Mouse (Mus musculus): Measurements from ENCODE around the gene Dcn. TPM values are rescaled to one million over a fixed set of nuclear protein-coding genes. Genes with fewer than 3 reads are reported as not detected.

The Dcn gene
- polyA plus RNA-seq (2021) = 4.0 TPM

- H3K27me3 ChIP-seq = no peaks in the 10 kb centered on the region
- in situ Hi-C loops (cut with MboI; ENCODE audit: low pct_unique_long_range_greater_than_20kb) = no loop called here
- DNase-seq (ENCODE audit: low read depth, low spot score) = no peak
- no peak for TF ChIP-seq CTCF (IDR thresholded peaks at IDR 0.05)
- ChIA-PET POLR2A (interaction anchor here (0.7 kb wide), 1 partner anchor 13 kb away, joined by 3 read pairs; no protein-coding TSS in a partner anchor), CTCF (no interaction called here)
- no peak for ATAC-seq
These were observed at the start of gene Dcn for GRCm38 (mm10) chr10:97479004-97479766. TSS of gene Dcn (plus strand) at chr10:97479609.

DNA sequence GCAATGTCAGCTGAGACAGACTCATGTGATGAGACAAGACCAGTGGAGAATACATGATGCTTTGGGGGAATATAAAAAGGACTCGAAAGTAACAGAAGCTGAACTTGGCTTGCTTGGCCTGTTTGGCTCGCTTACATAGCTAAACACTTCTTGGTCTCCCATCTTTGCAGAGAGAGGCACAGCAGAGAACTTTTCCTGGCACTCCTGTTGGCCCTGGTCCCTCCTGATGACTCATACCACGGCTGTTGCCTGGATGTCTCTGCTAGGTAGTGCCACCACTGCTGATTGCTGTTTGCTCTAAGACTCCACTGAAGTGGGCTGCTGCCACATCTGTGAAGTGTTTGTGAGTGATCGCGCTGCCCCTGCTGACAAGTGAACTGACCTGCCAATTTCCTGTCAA, 42.7 kb upstream of the Dcn start:
- no peaks in the 10 kb centered on the region for H3K27me3 ChIP-seq
- POLR2A ChIA-PET = no interaction called here
- peak; percentile 7 for DNase-seq (ENCODE audit: low read depth, low spot score)
- ATAC-seq = peak; percentile 83
- in situ Hi-C loops (cut with MboI; ENCODE audit: low pct_unique_long_range_greater_than_20kb) = no loop called here
- CTCF ChIA-PET = interaction anchor here (0.8 kb wide), 1 partner anchor 15 kb away, joined by 3 read pairs; no protein-coding TSS in a partner anchor
- TF ChIP-seq CTCF (IDR thresholded peaks at IDR 0.05) = no peak

DNA sequence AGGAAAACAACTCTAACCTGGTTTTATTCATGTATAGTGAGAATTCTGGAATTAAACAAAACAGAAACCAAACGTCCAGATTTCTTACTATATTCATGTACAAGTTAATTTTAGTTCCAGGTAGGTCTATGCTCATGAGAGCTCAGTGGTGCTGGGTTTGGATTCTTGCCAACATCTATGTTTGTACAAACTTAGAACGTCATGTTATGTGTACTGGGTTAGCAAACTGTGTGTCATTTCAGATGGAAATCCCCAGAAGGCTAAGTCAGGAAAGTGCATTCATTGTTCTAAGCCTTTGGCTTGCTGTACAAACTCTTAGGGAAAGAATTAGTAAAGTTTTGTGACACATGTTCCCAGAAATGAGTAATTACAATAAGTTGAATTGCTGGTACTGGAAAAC, 37.1 kb upstream of the Dcn start:
- ATAC-seq = no peak
- DNase-seq (ENCODE audit: low read depth, low spot score) = no peak
- in situ Hi-C loops (cut with MboI; ENCODE audit: low pct_unique_long_range_greater_than_20kb) = no loop called here
- POLR2A ChIA-PET = no interaction called here
- CTCF ChIA-PET = no interaction called here
- no peak for TF ChIP-seq CTCF (IDR thresholded peaks at IDR 0.05)
- H3K27me3 ChIP-seq = no peaks in the 10 kb centered on the region

DNA sequence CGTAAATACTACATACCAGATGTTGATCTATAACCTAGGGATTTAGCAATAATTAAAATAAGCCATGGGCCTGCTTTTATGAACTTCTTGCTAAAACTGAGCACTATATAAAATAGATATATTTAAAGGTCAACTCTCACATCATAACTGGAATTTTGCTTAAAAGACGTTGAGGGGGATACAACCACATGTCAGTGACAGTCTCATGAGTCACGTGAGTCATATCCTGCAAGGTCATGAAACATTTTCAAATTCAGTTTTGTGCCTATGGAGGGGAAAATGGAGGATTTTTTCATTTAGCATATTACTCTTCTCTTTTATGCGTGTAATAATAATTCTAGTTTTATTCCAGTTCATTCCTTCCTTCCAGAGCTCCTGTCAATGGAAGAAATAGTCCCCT, 32.9 kb upstream of the Dcn start:
- CTCF ChIA-PET = interaction anchor here (1.2 kb wide), 1 partner anchor 18 kb away, joined by 3 read pairs; no protein-coding TSS in a partner anchor
- TF ChIP-seq CTCF (IDR thresholded peaks at IDR 0.05) = no peak
- in situ Hi-C loops (cut with MboI; ENCODE audit: low pct_unique_long_range_greater_than_20kb) = no loop called here
- DNase-seq (ENCODE audit: low read depth, low spot score) (no peak), ATAC-seq (no peak)
- POLR2A ChIA-PET = no interaction called here
- no peaks in the 10 kb centered on the region for H3K27me3 ChIP-seq

- TF ChIP-seq CTCF (IDR thresholded peaks at IDR 0.05) = no peak
- in situ Hi-C loops (cut with MboI; ENCODE audit: low pct_unique_long_range_greater_than_20kb) = no loop called here
- POLR2A ChIA-PET = no interaction called here
- no peaks in the 10 kb centered on the region for H3K27me3 ChIP-seq
- ATAC-seq (peak; percentile 85), DNase-seq (ENCODE audit: low read depth, low spot score) (peak; percentile 46)
- CTCF ChIA-PET = interaction anchor here (0.8 kb wide), 1 partner anchor 217 kb away, joined by 3 read pairs; no protein-coding TSS in a partner anchor
These were observed 26.5 kb upstream of the Dcn start for GRCm38 (mm10) chr10:97452886-97453285.

GRCm38 (mm10) chr10:97453529-97453928, 25.9 kb upstream of the Dcn start:
- no peak for ATAC-seq
- H3K27me3 ChIP-seq = no peaks in the 10 kb centered on the region
- DNase-seq (ENCODE audit: low read depth, low spot score) = no peak
- ChIA-PET CTCF (interaction anchor here (0.8 kb wide), 1 partner anchor 216 kb away, joined by 3 read pairs; no protein-coding TSS in a partner anchor), POLR2A (interaction anchor here (0.6 kb wide), 1 partner anchor 685 kb away, joined by 3 read pairs; no protein-coding TSS in a partner anchor)
- in situ Hi-C loops (cut with MboI; ENCODE audit: low pct_unique_long_range_greater_than_20kb) = no loop called here
- TF ChIP-seq CTCF (IDR thresholded peaks at IDR 0.05) = no peak

DNA sequence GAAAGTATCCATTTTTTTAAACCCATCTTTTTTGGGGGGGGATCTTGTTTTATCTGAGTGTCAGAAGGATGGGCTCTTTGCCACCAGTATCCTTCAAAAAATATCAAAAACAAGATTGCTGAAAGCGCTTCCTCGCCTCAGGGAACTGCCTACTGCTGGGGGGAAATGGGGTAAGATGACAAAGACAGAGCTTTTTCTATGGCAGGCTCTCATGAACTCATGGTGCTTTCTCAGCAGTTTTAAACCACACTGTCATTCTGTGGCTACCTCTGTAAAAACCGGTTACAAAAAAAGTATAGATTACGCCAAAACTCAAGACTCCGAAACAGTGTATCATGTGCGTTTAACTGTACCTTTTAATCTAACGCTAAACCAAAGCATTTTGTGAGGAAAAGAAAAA, 22.4 kb upstream of the Dcn start:
- ATAC-seq = no peak
- H3K27me3 ChIP-seq = no peaks in the 10 kb centered on the region
- ChIA-PET CTCF (no interaction called here), POLR2A (interaction anchor here (0.6 kb wide), 1 partner anchor 18 kb away, joined by 4 read pairs; no protein-coding TSS in a partner anchor)
- no peak for TF ChIP-seq CTCF (IDR thresholded peaks at IDR 0.05)
- in situ Hi-C loops (cut with MboI; ENCODE audit: low pct_unique_long_range_greater_than_20kb) = no loop called here
- no peak for DNase-seq (ENCODE audit: low read depth, low spot score)

DNA sequence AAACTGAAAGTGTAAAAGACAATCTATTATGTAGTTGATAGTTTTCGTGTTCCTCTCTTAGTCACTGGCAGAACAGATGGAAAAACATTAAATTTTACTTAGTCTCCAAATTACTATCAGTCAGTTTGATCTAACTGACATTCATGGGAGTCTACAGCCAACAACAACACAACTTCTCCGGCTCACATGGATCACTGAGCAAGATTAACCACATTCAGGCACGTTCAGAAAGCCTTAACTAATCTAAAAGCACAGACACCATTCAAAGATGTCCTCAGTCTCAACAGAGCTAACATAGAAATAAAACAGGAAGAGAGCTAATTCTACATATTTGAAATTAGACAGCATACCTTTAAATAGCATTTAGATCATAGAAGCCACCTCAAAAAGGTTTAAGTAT, 12.6 kb upstream of the Dcn start:
- ChIA-PET CTCF (no interaction called here), POLR2A (no interaction called here)
- ATAC-seq = no peak
- no peak for TF ChIP-seq CTCF (IDR thresholded peaks at IDR 0.05)
- no peaks in the 10 kb centered on the region for H3K27me3 ChIP-seq
- DNase-seq (ENCODE audit: low read depth, low spot score) = no peak
- in situ Hi-C loops (cut with MboI; ENCODE audit: low pct_unique_long_range_greater_than_20kb) = no loop called here

- ChIA-PET CTCF (interaction anchor here (1.2 kb wide), 1 partner anchor 37 kb away, joined by 3 read pairs; no protein-coding TSS in a partner anchor), POLR2A (no interaction called here)
- no peak for DNase-seq (ENCODE audit: low read depth, low spot score)
- ATAC-seq = peak; percentile 54
- in situ Hi-C loops (cut with MboI; ENCODE audit: low pct_unique_long_range_greater_than_20kb) = no loop called here
- H3K27me3 ChIP-seq = no peaks in the 10 kb centered on the region
- TF ChIP-seq CTCF (IDR thresholded peaks at IDR 0.05) = no peak
These were observed 9.8 kb upstream of the Dcn start for GRCm38 (mm10) chr10:97469411-97470140.

DNA sequence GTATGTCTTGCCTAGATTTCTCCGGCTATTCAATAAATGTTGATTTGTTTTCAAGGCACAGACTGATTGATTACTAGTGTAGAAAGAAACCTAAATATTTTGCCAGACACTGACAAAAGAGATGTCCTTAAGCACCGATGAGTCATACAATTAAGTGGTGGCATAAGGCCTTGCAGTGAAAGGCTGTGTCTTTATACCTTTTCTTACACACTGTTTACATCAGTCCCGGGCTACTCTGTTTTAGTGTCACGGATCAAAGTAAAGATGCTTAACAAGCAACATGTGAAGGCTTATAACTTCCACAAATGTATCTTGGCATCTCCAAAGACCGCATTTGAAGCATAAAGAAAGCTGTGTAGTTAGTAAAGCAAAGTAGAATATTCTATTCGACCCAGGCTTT, 3.9 kb upstream of the Dcn start:
- no peak for TF ChIP-seq CTCF (IDR thresholded peaks at IDR 0.05)
- in situ Hi-C loops (cut with MboI; ENCODE audit: low pct_unique_long_range_greater_than_20kb) = no loop called here
- H3K27me3 ChIP-seq = no peaks in the 10 kb centered on the region
- ATAC-seq = no peak
- ChIA-PET CTCF (no interaction called here), POLR2A (no interaction called here)
- no peak for DNase-seq (ENCODE audit: low read depth, low spot score)

GRCm38 (mm10) chr10:97478259-97478658, 1.1 kb upstream of the Dcn start:
- CTCF ChIA-PET = interaction anchor here (1.6 kb wide), 1 partner anchor 31 kb away, joined by 3 read pairs; no protein-coding TSS in a partner anchor
- H3K27me3 ChIP-seq = no peaks in the 10 kb centered on the region
- TF ChIP-seq CTCF (IDR thresholded peaks at IDR 0.05) = no peak
- POLR2A ChIA-PET = no interaction called here
- DNase-seq (ENCODE audit: low read depth, low spot score) (no peak), ATAC-seq (no peak)
- in situ Hi-C loops (cut with MboI; ENCODE audit: low pct_unique_long_range_greater_than_20kb) = no loop called here

Data from Patski (cell line).